Mouse (Mus musculus): ENCODE results near the gene H2-T3. TPM values are rescaled to one million over a fixed set of nuclear protein-coding genes. Genes with fewer than 3 reads are reported as not detected.

The H2-T3 gene
- 0.46 TPM for polyA plus RNA-seq (2017; shearing (Covaris generic))

GRCm38 (mm10) chr17:36190169-36190507 is at the start of gene H2-T3:
Gene H2-T3 (minus strand): TSS chr17:36190287.

GRCm38 (mm10) chr17:36168039-36168652 is 21.9 kb downstream of the H2-T3 start, which contains the start of gene Gm8909:
Gene Gm8909 (minus strand): TSS chr17:36168537.

Other genes starting within 250 kb of the H2-T3 start
- gene Abcf1, start 220.5 kb downstream of the H2-T3 start, polyA plus RNA-seq (2017; shearing (Covaris generic)): 163 TPM
- 13.7 TPM for gene Gnl1, start 210.4 kb downstream of the H2-T3 start, polyA plus RNA-seq (2017; shearing (Covaris generic))
- gene Prr3, start 210.1 kb downstream of the H2-T3 start, polyA plus RNA-seq (2017; shearing (Covaris generic)): 23.8 TPM
- gene H2-T24, start 169.7 kb downstream of the H2-T3 start, polyA plus RNA-seq (2017; shearing (Covaris generic)): 28.1 TPM
- gene H2-T23, start 157.4 kb downstream of the H2-T3 start, polyA plus RNA-seq (2017; shearing (Covaris generic)): 779 TPM
- 262 TPM for gene H2-T22, start 147.5 kb downstream of the H2-T3 start, polyA plus RNA-seq (2017; shearing (Covaris generic))
- gene Gm6034, start 147.3 kb downstream of the H2-T3 start, polyA plus RNA-seq (2017; shearing (Covaris generic)): 0.65 TPM
- not detected for gene Gm11127, start 131.9 kb downstream of the H2-T3 start, polyA plus RNA-seq (2017; shearing (Covaris generic))
- gene Gm19684, start 68.6 kb downstream of the H2-T3 start, polyA plus RNA-seq (2017; shearing (Covaris generic)): 1.4 TPM
- 0.33 TPM for gene Gm7030, start 60.9 kb downstream of the H2-T3 start, polyA plus RNA-seq (2017; shearing (Covaris generic))
- 14.0 TPM for gene Gm8909, start 21.8 kb downstream of the H2-T3 start, polyA plus RNA-seq (2017; shearing (Covaris generic))
- 203 TPM for gene Rpp21, start 67.8 kb upstream of the H2-T3 start, polyA plus RNA-seq (2017; shearing (Covaris generic))
- gene Trim39, start 82.0 kb upstream of the H2-T3 start, polyA plus RNA-seq (2017; shearing (Covaris generic)): 23.0 TPM
- not detected for gene H2-M10.2, start 96.2 kb upstream of the H2-T3 start, polyA plus RNA-seq (2017; shearing (Covaris generic))
- not detected for gene H2-M10.1, start 135.9 kb upstream of the H2-T3 start, polyA plus RNA-seq (2017; shearing (Covaris generic))
- not detected for gene H2-M10.3, start 178.1 kb upstream of the H2-T3 start, polyA plus RNA-seq (2017; shearing (Covaris generic))